Mouse (Mus musculus) CD4-positive naive resting alpha-beta T cell, adult 76 days (primary cell): ENCODE data around the gene Unc80. TPM values are rescaled to one million over a fixed set of nuclear protein-coding genes. Genes with fewer than 3 reads are reported as not detected.

Experiments used
- total RNA-seq: library from RNA; stranded (reverse); gene quantifications from one replicate; pipeline ENCODE4 v1.2.4, GENCODE M21; 2023

Gene Unc80
- total RNA-seq = not detected

DNA sequence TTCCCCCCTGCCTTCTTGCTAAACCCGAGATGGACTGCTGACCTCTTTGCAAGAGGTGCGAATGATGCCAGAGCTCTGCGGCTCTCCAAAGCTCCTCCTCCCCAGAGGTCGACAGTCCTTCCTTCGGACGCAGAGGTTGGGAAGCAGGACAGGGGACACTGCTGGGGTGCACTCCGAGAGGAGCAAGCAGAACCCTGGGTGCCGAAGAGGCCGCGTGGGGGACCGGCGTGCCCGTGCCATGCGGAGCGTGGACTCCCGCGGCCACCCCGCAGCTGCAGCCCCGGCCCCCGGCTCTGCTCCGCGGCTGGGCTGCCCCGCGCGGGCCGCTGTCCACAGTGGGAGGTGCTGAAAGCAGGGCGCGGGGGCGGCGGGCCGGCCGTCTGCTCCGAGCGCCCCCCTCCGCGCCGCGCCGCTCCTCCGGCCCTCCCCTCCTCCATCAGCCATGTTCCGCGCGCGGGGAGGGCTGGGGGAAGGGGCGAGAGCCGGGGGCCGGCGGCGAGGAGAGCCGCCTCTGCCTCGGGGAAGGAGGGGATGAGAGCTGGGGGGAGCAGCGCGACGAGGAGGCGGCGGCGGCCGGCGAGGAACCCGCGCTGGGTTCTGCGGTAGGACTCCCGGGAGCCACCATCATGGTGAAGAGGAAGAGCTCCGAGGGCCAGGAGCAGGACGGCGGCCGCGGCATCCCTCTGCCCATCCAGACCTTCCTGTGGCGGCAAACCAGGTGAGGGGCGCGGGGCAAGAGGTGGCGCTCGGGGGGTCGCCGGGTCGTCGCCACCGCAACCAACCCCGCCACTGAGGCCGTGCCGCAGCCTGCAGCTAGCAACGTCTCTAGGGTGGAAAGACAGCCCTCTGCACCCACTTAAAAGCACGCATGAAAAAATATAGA lies at the start of gene Unc80:
Unc80 (plus strand) TSS at position 547 of the 883 bp plus-strand sequence.

DNA sequence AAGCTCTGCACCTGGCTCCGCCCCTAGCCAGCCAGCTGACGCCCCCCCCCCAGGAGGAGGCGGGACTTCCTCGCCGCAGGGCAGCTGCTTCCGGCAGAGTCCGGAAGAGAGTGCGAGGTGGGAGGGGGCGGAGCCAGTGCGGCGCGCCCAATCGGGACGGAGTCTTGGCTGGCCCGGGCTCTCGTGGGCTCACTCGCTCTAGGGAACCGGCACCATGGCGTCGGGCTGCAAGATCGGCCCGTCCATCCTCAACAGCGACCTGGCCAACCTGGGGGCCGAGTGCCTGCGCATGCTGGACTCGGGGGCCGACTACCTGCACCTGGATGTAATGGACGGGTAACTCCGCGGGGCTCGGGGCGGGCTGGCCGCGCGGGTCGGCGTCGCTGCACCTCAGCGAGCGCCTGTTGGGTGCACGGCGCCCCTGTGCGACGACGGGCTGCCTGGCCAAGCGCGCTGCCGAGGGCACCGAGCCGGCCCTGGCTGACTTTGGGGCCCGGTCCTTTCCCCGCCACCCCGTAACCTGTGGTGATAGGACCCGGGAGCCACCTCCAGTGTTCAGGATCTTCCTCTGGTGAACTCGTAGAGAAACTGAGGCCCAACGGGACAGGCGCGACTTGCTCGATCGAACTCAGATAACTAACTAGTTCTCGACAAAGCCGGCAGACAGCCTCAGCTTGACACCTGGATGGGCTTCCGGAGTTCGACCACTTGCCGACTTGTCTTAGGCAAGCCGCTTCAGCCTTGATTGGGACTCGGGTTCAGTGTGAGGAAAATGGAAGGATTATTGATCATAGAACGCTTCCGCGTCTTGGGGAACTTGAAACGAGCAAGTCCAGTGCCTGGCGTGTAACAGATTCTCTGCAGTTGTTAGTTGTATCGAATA lies 232.8 kb downstream of the Unc80 start, which contains the start of gene Rpe:
Rpe (plus strand) TSS at position 139 of the 883 bp plus-strand sequence.

Other genes with a start within 250 kb of the Unc80 start
- gene Rpe, start 232.5 kb downstream of the Unc80 start, total RNA-seq = 43.5 TPM